Mouse (Mus musculus) kidney, embryonic 15.5 days (tissue): ENCODE results near the gene Clip2. TPM values are rescaled to one million over a fixed set of nuclear protein-coding genes. Genes with fewer than 3 reads are reported as not detected.

ENCODE experiments used
- ATAC-seq: fragments of 200-750 bp; cut with Nextera tagmentation; replicated peaks from 2 replicates; pipeline ENCODE4 v1.8.0; 2017; ENCODE audit warnings: moderate TSS enrichment; ENCODE audit not compliant: low FRiP score
- H3K27ac ChIP-seq: fragments of 300-500 bp; sonication (generic); 2 replicates; pipeline ENCODE4 v1.5.1; 2015; ENCODE audit warnings: mild to moderate bottlenecking, inconsistent platforms
- H3K27me3 ChIP-seq: fragments of 300-500 bp; sonication (generic); 2 replicates; pipeline ENCODE4 v1.6.1; 2015; ENCODE audit warnings: inconsistent platforms
- H3K36me3 ChIP-seq: fragments of 300-500 bp; sonication (generic); 2 replicates; pipeline ENCODE4 v1.6.1; 2015; ENCODE audit warnings: inconsistent platforms
- H3K4me1 ChIP-seq: fragments of 300-500 bp; sonication (generic); 2 replicates; pipeline ENCODE4 v1.6.1; 2015; ENCODE audit warnings: inconsistent platforms
- H3K4me2 ChIP-seq: fragments of 300-500 bp; sonication (generic); 2 replicates; pipeline ENCODE4 v1.6.1; 2015; ENCODE audit warnings: moderate library complexity, mild to moderate bottlenecking, inconsistent platforms
- H3K4me3 ChIP-seq: fragments of 300-500 bp; sonication (generic); replicated peaks from 2 replicates; pipeline ENCODE4 v1.5.1; 2015; ENCODE audit warnings: mild to moderate bottlenecking, inconsistent platforms
- H3K9ac ChIP-seq: fragments of 300-500 bp; sonication (generic); 2 replicates; pipeline ENCODE4 v1.6.1; 2015; ENCODE audit warnings: mild to moderate bottlenecking, inconsistent platforms
- H3K9me3 ChIP-seq: fragments of 300-500 bp; sonication (generic); replicated peaks from 2 replicates; pipeline ENCODE4 v1.6.1; 2016; ENCODE audit warnings: inconsistent platforms
- WGBS: fragments of 180-500 bp; shearing (Covaris S2); methylation state at CpG from one replicate; pipeline ENCODE4 v1.1.7; 2015; ENCODE audit warnings: mixed read lengths; 5-methylcytosine and 5-hydroxymethylcytosine counted together
- polyA plus RNA-seq: library from polyadenylated mRNA; unstranded; fragments of >200 nt; fragmentation: Nextera tagmentation; extraction: Ambion mirVana; gene quantifications from 2 replicates; pipeline ENCODE4 v1.2.1, GENCODE M21; 2015

Gene Clip2
- polyA plus RNA-seq, 1 experiment from 2014 or later: 4.2 TPM

- WGBS: 81% methylated on average over 7 of the region's 7 CpGs
- no peak overlapping the region for H3K27ac ChIP-seq
- ATAC-seq: no peak
Observed at GRCm38 (mm10) chr5:134577534-134577933, 25.3 kb upstream of the Clip2 start.

GRCm38 (mm10) chr5:134576517-134577220 lies 24.4 kb upstream of the Clip2 start:
- H3K4me3 ChIP-seq: no peak overlapping the region
- H3K27ac ChIP-seq: no peak overlapping the region
- WGBS: 74% methylated on average over 14 of the region's 14 CpGs
- H3K4me1 ChIP-seq: peaks cover 13% of the 10 kb centered on the region
- no peak overlapping the region for H3K9ac ChIP-seq
- no peaks in the 10 kb centered on the region for H3K27me3 ChIP-seq
- ATAC-seq: no peak
- no peaks in the 10 kb centered on the region for H3K9me3 ChIP-seq
- H3K36me3 ChIP-seq: no peaks in the 10 kb centered on the region
- no peak overlapping the region for H3K4me2 ChIP-seq

More at GRCm38 (mm10) chr5:134577534-134577933, 25.3 kb upstream of the Clip2 start:
- no peaks in the 10 kb centered on the region for H3K36me3 ChIP-seq
- H3K4me3 ChIP-seq: no peak overlapping the region
- no peaks in the 10 kb centered on the region for H3K9me3 ChIP-seq
- no peak overlapping the region for H3K4me2 ChIP-seq
- peaks cover 7% of the 10 kb centered on the region for H3K4me1 ChIP-seq
- H3K27me3 ChIP-seq: no peaks in the 10 kb centered on the region
- H3K9ac ChIP-seq: no peak overlapping the region

GRCm38 (mm10) chr5:134575833-134576232 lies 23.6 kb upstream of the Clip2 start:
- Histone ChIP-seq H3K9ac (no peak overlapping the region), H3K36me3 (no peaks in the 10 kb centered on the region), H3K9me3 (no peaks in the 10 kb centered on the region), H3K27me3 (no peaks in the 10 kb centered on the region), H3K4me3 (no peak overlapping the region), H3K4me2 (no peak overlapping the region), H3K4me1 (peaks cover 13% of the 10 kb centered on the region), H3K27ac (no peak overlapping the region)
- WGBS: 94% methylated on average over 5 of the region's 5 CpGs
- no peak for ATAC-seq

- H3K4me3 ChIP-seq: peak overlapping the region; percentile 52
- H3K4me2 ChIP-seq: peak overlapping the region; percentile 77
- H3K36me3 ChIP-seq: no peaks in the 10 kb centered on the region
- peak overlapping the region; percentile 94 for H3K27ac ChIP-seq
- no peak for ATAC-seq
- no peaks in the 10 kb centered on the region for H3K9me3 ChIP-seq
- no peaks in the 10 kb centered on the region for H3K27me3 ChIP-seq
- peaks cover 31% of the 10 kb centered on the region for H3K4me1 ChIP-seq
- WGBS: 31% methylated on average over 10 of the region's 10 CpGs
- peak overlapping the region; percentile 35 for H3K9ac ChIP-seq
Observed at GRCm38 (mm10) chr5:134572508-134573214, 20.4 kb upstream of the Clip2 start.

- Histone ChIP-seq H3K27ac (peak overlapping the region; percentile 94), H3K4me2 (peak overlapping the region; percentile 77), H3K27me3 (no peaks in the 10 kb centered on the region), H3K9me3 (no peaks in the 10 kb centered on the region), H3K4me3 (peak overlapping the region; percentile 52), H3K36me3 (no peaks in the 10 kb centered on the region), H3K4me1 (peaks cover 31% of the 10 kb centered on the region), H3K9ac (peak overlapping the region; percentile 35)
- ATAC-seq: peak; percentile 63
- WGBS: 2% methylated on average over 23 of the region's 23 CpGs
Observed at GRCm38 (mm10) chr5:134571730-134572507, 19.7 kb upstream of the Clip2 start.

GRCm38 (mm10) chr5:134568964-134569491 lies 16.8 kb upstream of the Clip2 start:
- WGBS: 35% methylated on average over 8 of the region's 8 CpGs
- no peak overlapping the region for H3K4me3 ChIP-seq

GRCm38 (mm10) chr5:134568030-134568429 lies 15.8 kb upstream of the Clip2 start:
- H3K9me3 ChIP-seq: no peaks in the 10 kb centered on the region
- ATAC-seq: no peak
- H3K4me1 ChIP-seq: peaks cover 29% of the 10 kb centered on the region
- H3K9ac ChIP-seq: no peak overlapping the region
- no peak overlapping the region for H3K4me3 ChIP-seq
- H3K4me2 ChIP-seq: no peak overlapping the region
- peak overlapping the region; percentile 92 for H3K27ac ChIP-seq
- 78% methylated on average over 3 of the region's 3 CpGs for WGBS
- H3K36me3 ChIP-seq: no peaks in the 10 kb centered on the region
- no peaks in the 10 kb centered on the region for H3K27me3 ChIP-seq

More at GRCm38 (mm10) chr5:134568964-134569491, 16.8 kb upstream of the Clip2 start:
- Histone ChIP-seq H3K36me3 (no peaks in the 10 kb centered on the region), H3K9me3 (no peaks in the 10 kb centered on the region), H3K9ac (no peak overlapping the region), H3K4me1 (peaks cover 31% of the 10 kb centered on the region), H3K27me3 (no peaks in the 10 kb centered on the region), H3K27ac (peak overlapping the region; percentile 92), H3K4me2 (no peak overlapping the region)
- ATAC-seq: peak; percentile 73; the same call in 1 of the 2 replicates

GRCm38 (mm10) chr5:134567445-134567844 lies 15.2 kb upstream of the Clip2 start:
- H3K27me3 ChIP-seq: no peaks in the 10 kb centered on the region
- H3K9me3 ChIP-seq: no peaks in the 10 kb centered on the region
- ATAC-seq: no peak
- no peak overlapping the region for H3K4me3 ChIP-seq
- no peak overlapping the region for H3K4me2 ChIP-seq
- no peak overlapping the region for H3K27ac ChIP-seq
- H3K9ac ChIP-seq: no peak overlapping the region
- peaks cover 23% of the 10 kb centered on the region for H3K4me1 ChIP-seq
- WGBS: 92% methylated on average over 4 of the region's 4 CpGs
- H3K36me3 ChIP-seq: no peaks in the 10 kb centered on the region

GRCm38 (mm10) chr5:134565696-134566095 lies 13.5 kb upstream of the Clip2 start:
- H3K4me3 ChIP-seq: no peak overlapping the region
- no peak for ATAC-seq
- WGBS: 90% methylated on average over 6 of the region's 6 CpGs

GRCm38 (mm10) chr5:134564272-134564671 lies 12.0 kb upstream of the Clip2 start:
- Histone ChIP-seq H3K9me3 (no peaks in the 10 kb centered on the region), H3K27me3 (no peaks in the 10 kb centered on the region), H3K4me1 (peaks cover 14% of the 10 kb centered on the region), H3K27ac (no peak overlapping the region), H3K4me3 (no peak overlapping the region), H3K36me3 (no peaks in the 10 kb centered on the region), H3K4me2 (no peak overlapping the region), H3K9ac (no peak overlapping the region)
- no peak for ATAC-seq
- 98% methylated on average over 2 of the region's 2 CpGs for WGBS

More at GRCm38 (mm10) chr5:134565696-134566095, 13.5 kb upstream of the Clip2 start:
- H3K9me3 ChIP-seq: no peaks in the 10 kb centered on the region
- no peaks in the 10 kb centered on the region for H3K36me3 ChIP-seq
- H3K9ac ChIP-seq: no peak overlapping the region
- no peak overlapping the region for H3K27ac ChIP-seq
- no peaks in the 10 kb centered on the region for H3K27me3 ChIP-seq
- H3K4me2 ChIP-seq: no peak overlapping the region
- H3K4me1 ChIP-seq: peaks cover 17% of the 10 kb centered on the region

- no peak overlapping the region for H3K27ac ChIP-seq
- H3K4me2 ChIP-seq: no peak overlapping the region
- H3K4me1 ChIP-seq: peaks cover 5% of the 10 kb centered on the region
- 0 out of 2 replicates have a peak, but pooled peaks cover 3% of the 10 kb centered on the region for H3K9me3 ChIP-seq
- H3K4me3 ChIP-seq: no peak overlapping the region
- no peaks in the 10 kb centered on the region for H3K27me3 ChIP-seq
- H3K36me3 ChIP-seq: no peaks in the 10 kb centered on the region
- WGBS: 84% methylated on average over 16 of the region's 16 CpGs
- ATAC-seq: no peak
- no peak overlapping the region for H3K9ac ChIP-seq
Observed at GRCm38 (mm10) chr5:134560450-134561171, 8.4 kb upstream of the Clip2 start.
